Mouse (Mus musculus) neural tube, embryonic 11.5 days (tissue): ENCODE results near the gene Plaa. TPM values are rescaled to one million over a fixed set of nuclear protein-coding genes. Genes with fewer than 3 reads are reported as not detected.

Experiments used
- ATAC-seq: fragments of 200-750 bp; cut with Nextera tagmentation; 2 replicates; pipeline ENCODE4 v1.8.0; 2017; ENCODE audit warnings: moderate number of reproducible peaks, mild to moderate bottlenecking, moderate TSS enrichment, moderate library complexity; ENCODE audit not compliant: insufficient read depth, low FRiP score, low TSS enrichment
- DNase-seq: peaks from one replicate; pipeline ENCODE4 v3.0.0-alpha.2; 2015; ENCODE audit warnings: low spot score
- H3K27ac ChIP-seq: fragments of 300-500 bp; sonication (generic); 2 replicates; pipeline ENCODE4 v1.5.1; 2014; ENCODE audit warnings: low read depth, mild to moderate bottlenecking, low read length
- H3K27me3 ChIP-seq: fragments of 300-500 bp; sonication (generic); 2 replicates; pipeline ENCODE4 v1.6.1; 2014; ENCODE audit warnings: mild to moderate bottlenecking, low read length, mixed read lengths; ENCODE audit not compliant: control insufficient read depth, insufficient read depth
- H3K36me3 ChIP-seq: fragments of 300-500 bp; sonication (generic); 2 replicates; pipeline ENCODE4 v1.6.1; 2014; ENCODE audit warnings: mild to moderate bottlenecking, low read length, moderate library complexity, mixed read lengths; ENCODE audit not compliant: control insufficient read depth, insufficient read depth
- H3K4me1 ChIP-seq: fragments of 300-500 bp; sonication (generic); 2 replicates; pipeline ENCODE4 v1.6.1; 2014; ENCODE audit warnings: low read length, mixed read lengths; ENCODE audit not compliant: control insufficient read depth, insufficient read depth
- H3K4me2 ChIP-seq: fragments of 300-500 bp; sonication (generic); 2 replicates; pipeline ENCODE4 v1.6.1; 2014; ENCODE audit warnings: low read depth, mild to moderate bottlenecking, moderate library complexity
- H3K4me3 ChIP-seq: fragments of 300-500 bp; sonication (generic); 2 replicates; pipeline ENCODE4 v1.5.1; 2014; ENCODE audit warnings: low read depth, low read length
- H3K9ac ChIP-seq: fragments of 300-500 bp; sonication (generic); 2 replicates; pipeline ENCODE4 v1.6.1; 2014; ENCODE audit warnings: mild to moderate bottlenecking, low read length
- H3K9me3 ChIP-seq: fragments of 300-500 bp; sonication (generic); 2 replicates; pipeline ENCODE4 v1.6.1; 2016; ENCODE audit warnings: low read length; ENCODE audit not compliant: control insufficient read depth
- WGBS: fragments of 180-500 bp; shearing (Covaris S2); extraction: QIAGEN DNeasy Blood & Tissue Kit; methylation state at CpG from one replicate; pipeline ENCODE4 v1.1.7; 2014; 5-methylcytosine and 5-hydroxymethylcytosine counted together
- polyA plus RNA-seq: library from polyadenylated mRNA; unstranded; fragments of >200 nt; fragmentation: Nextera tagmentation; extraction: Ambion mirVana; gene quantifications from 2 replicates; pipeline ENCODE4 v1.2.1, GENCODE M21; 2014

The Plaa gene
- polyA plus RNA-seq, 1 experiment from 2014 or later: 99.0 TPM

- H3K4me1 ChIP-seq: 0 out of 2 replicates have a peak, but pooled peaks cover 3% of the 10 kb centered on the region
- H3K4me3 ChIP-seq: no peak overlapping the region
- no peaks in the 10 kb centered on the region for H3K27me3 ChIP-seq
- H3K36me3 ChIP-seq: no peaks in the 10 kb centered on the region
- WGBS: 89% methylated on average over 2 of the region's 2 CpGs
- DNase-seq (no peak), ATAC-seq (no peak)
- H3K27ac ChIP-seq: no peak overlapping the region
- H3K9ac ChIP-seq: no peak overlapping the region
- no peaks in the 10 kb centered on the region for H3K9me3 ChIP-seq
- H3K4me2 ChIP-seq: no peak overlapping the region
Observed at GRCm38 (mm10) chr4:94605591-94605990, 2.5 kb upstream of the Plaa start.

- DNase-seq (no peak), ATAC-seq (no peak)
- Histone ChIP-seq H3K27ac (no peak overlapping the region), H3K4me2 (no peak overlapping the region), H3K36me3 (no peaks in the 10 kb centered on the region), H3K9me3 (no peaks in the 10 kb centered on the region), H3K9ac (no peak overlapping the region), H3K4me3 (no peak overlapping the region), H3K27me3 (no peaks in the 10 kb centered on the region), H3K4me1 (0 out of 2 replicates have a peak, but pooled peaks cover 3% of the 10 kb centered on the region)
- WGBS: 94% methylated on average over 2 of the region's 2 CpGs
Observed at GRCm38 (mm10) chr4:94604452-94605019, 1.5 kb upstream of the Plaa start.

GRCm38 (mm10) chr4:94602496-94603030 is 481 bp downstream of the Plaa start:
- H3K4me3 ChIP-seq: peak overlapping the region; percentile 93
- no peaks in the 10 kb centered on the region for H3K36me3 ChIP-seq
- peak overlapping the region; percentile 87 for H3K27ac ChIP-seq
- DNase-seq (no peak), ATAC-seq (no peak; the same call in 1 of the 2 replicates)
- H3K4me1 ChIP-seq: 0 out of 2 replicates have a peak, but pooled peaks cover 3% of the 10 kb centered on the region
- no peaks in the 10 kb centered on the region for H3K27me3 ChIP-seq
- H3K9me3 ChIP-seq: no peaks in the 10 kb centered on the region
- WGBS: under 1% methylated on average over 33 of the region's 33 CpGs
- H3K4me2 ChIP-seq: peak overlapping the region; percentile 38
- H3K9ac ChIP-seq: peak overlapping the region; percentile 95

GRCm38 (mm10) chr4:94601395-94601794 is 1.6 kb downstream of the Plaa start:
- no peak overlapping the region for H3K27ac ChIP-seq
- no peak for ATAC-seq
- H3K4me2 ChIP-seq: no peak overlapping the region
- H3K9me3 ChIP-seq: no peaks in the 10 kb centered on the region
- 86% methylated on average over 4 of the region's 4 CpGs for WGBS
- DNase-seq: no peak
- peak overlapping the region; percentile 93; the same call in 1 of the 2 replicates for H3K4me3 ChIP-seq
- H3K36me3 ChIP-seq: no peaks in the 10 kb centered on the region
- no peak overlapping the region for H3K9ac ChIP-seq
- H3K27me3 ChIP-seq: no peaks in the 10 kb centered on the region
- H3K4me1 ChIP-seq: 0 out of 2 replicates have a peak, but pooled peaks cover 3% of the 10 kb centered on the region

- no peaks in the 10 kb centered on the region for H3K36me3 ChIP-seq
- no peaks in the 10 kb centered on the region for H3K9me3 ChIP-seq
- H3K4me3 ChIP-seq: no peak overlapping the region
- H3K4me1 ChIP-seq: no peaks in the 10 kb centered on the region
- no peak overlapping the region for H3K9ac ChIP-seq
- no peaks in the 10 kb centered on the region for H3K27me3 ChIP-seq
- ATAC-seq (no peak), DNase-seq (no peak)
- no peak overlapping the region for H3K27ac ChIP-seq
- no peak overlapping the region for H3K4me2 ChIP-seq
Observed at GRCm38 (mm10) chr4:94592709-94593108, 10.3 kb downstream of the Plaa start.

GRCm38 (mm10) chr4:94591765-94592381 is 11.2 kb downstream of the Plaa start:
- WGBS: 82% methylated on average over 4 of the region's 4 CpGs

GRCm38 (mm10) chr4:94572677-94573076 is 30.4 kb downstream of the Plaa start:
- Histone ChIP-seq H3K4me3 (no peak overlapping the region), H3K27me3 (no peaks in the 10 kb centered on the region), H3K27ac (no peak overlapping the region), H3K4me1 (no peaks in the 10 kb centered on the region), H3K36me3 (0 out of 2 replicates have a peak, but pooled peaks cover 3% of the 10 kb centered on the region), H3K9ac (no peak overlapping the region), H3K4me2 (no peak overlapping the region), H3K9me3 (no peaks in the 10 kb centered on the region)
- 95% methylated on average over 4 of the region's 4 CpGs for WGBS
- no peak for DNase-seq
- no peak for ATAC-seq

More at GRCm38 (mm10) chr4:94591765-94592381, 11.2 kb downstream of the Plaa start:
- Histone ChIP-seq H3K4me1 (no peaks in the 10 kb centered on the region), H3K9ac (no peak overlapping the region), H3K4me3 (no peak overlapping the region), H3K27ac (no peak overlapping the region), H3K27me3 (no peaks in the 10 kb centered on the region), H3K4me2 (no peak overlapping the region), H3K9me3 (no peaks in the 10 kb centered on the region), H3K36me3 (no peaks in the 10 kb centered on the region)
- ATAC-seq: no peak
- DNase-seq: no peak

- Histone ChIP-seq H3K27me3 (no peaks in the 10 kb centered on the region), H3K27ac (no peak overlapping the region), H3K36me3 (no peaks in the 10 kb centered on the region), H3K4me1 (no peaks in the 10 kb centered on the region), H3K4me3 (no peak overlapping the region), H3K4me2 (no peak overlapping the region), H3K9me3 (no peaks in the 10 kb centered on the region), H3K9ac (no peak overlapping the region)
- DNase-seq (no peak), ATAC-seq (no peak)
Observed at GRCm38 (mm10) chr4:94564297-94564696, 38.7 kb downstream of the Plaa start.
